Mouse (Mus musculus) bone marrow macrophage, adult 2 months (primary cell): ENCODE data around the gene Nup210.

Source experiments
- CTCF ChIP-seq: IDR thresholded peaks from 2 replicates; pipeline ENCODE4 v1.5.1; 2012; ENCODE audit warnings: low read depth, mild to moderate bottlenecking, low read length, moderate library complexity
- POLR2A ChIP-seq: IDR thresholded peaks from 2 replicates; pipeline ENCODE4 v1.6.1; 2012; ENCODE audit warnings: mild to moderate bottlenecking, low read depth, low read length, borderline replicate concordance

GRCm38 (mm10) chr6:91111141-91111953 is 5.3 kb downstream of the Nup210 start:
- TF ChIP-seq CTCF, result no peak
- no peak for TF ChIP-seq POLR2A
